Mouse (Mus musculus) brain, embryonic 14.5 days (tissue): ENCODE data around the gene Gmps.

Experiments
- CTCF ChIP-seq: fragments of 200-500 bp; IDR thresholded peaks from 2 replicates; pipeline ENCODE4 v1.5.1; 2012; ENCODE audit warnings: inconsistent platforms, mild to moderate bottlenecking, moderate library complexity, borderline replicate concordance; ENCODE audit not compliant: insufficient read depth, insufficient read length; ENCODE audit errors: extremely low read depth
- POLR2A ChIP-seq: fragments of 200-500 bp; IDR thresholded peaks from 2 replicates; pipeline ENCODE4 v1.6.1; 2012; ENCODE audit warnings: mild to moderate bottlenecking, inconsistent platforms, borderline replicate concordance; ENCODE audit not compliant: poor library complexity, insufficient read depth, insufficient read length, severe bottlenecking; ENCODE audit errors: extremely low read depth

GRCm38 (mm10) chr3:63938928-63939327 is 37.0 kb upstream of the Gmps start:
- TF ChIP-seq POLR2A (no peak), CTCF (no peak)
